Mouse (Mus musculus) lung, embryonic 14.5 days (tissue): Measurements from ENCODE around the gene Gm19935. TPM values are rescaled to one million over a fixed set of nuclear protein-coding genes. Genes with fewer than 3 reads are reported as not detected.

ENCODE experiments used
- ATAC-seq: fragments of 200-750 bp; cut with Nextera tagmentation; 2 replicates; pipeline ENCODE4 v1.8.0; 2017; ENCODE audit warnings: mild to moderate bottlenecking, moderate TSS enrichment, moderate library complexity; ENCODE audit not compliant: insufficient read depth
- DNase-seq: peaks from one replicate; pipeline ENCODE4 v3.0.0-alpha.2; 2015
- H3K27ac ChIP-seq: fragments of 300-500 bp; sonication (generic); 2 replicates; pipeline ENCODE4 v1.5.1; 2014; ENCODE audit warnings: low read depth, mild to moderate bottlenecking, moderate library complexity
- H3K27me3 ChIP-seq: fragments of 300-500 bp; sonication (generic); 2 replicates; pipeline ENCODE4 v1.6.1; 2014; ENCODE audit warnings: low read length, control low read depth; ENCODE audit not compliant: insufficient read depth
- H3K36me3 ChIP-seq: fragments of 300-500 bp; sonication (generic); 2 replicates; pipeline ENCODE4 v1.6.1; 2014; ENCODE audit warnings: control low read depth; ENCODE audit not compliant: insufficient read depth
- H3K4me1 ChIP-seq: fragments of 300-500 bp; sonication (generic); 2 replicates; pipeline ENCODE4 v1.6.1; 2014; ENCODE audit warnings: antibody characterized with exemption, control low read depth; ENCODE audit not compliant: insufficient read depth
- H3K4me2 ChIP-seq: fragments of 300-500 bp; sonication (generic); 2 replicates; pipeline ENCODE4 v1.6.1; 2014; ENCODE audit warnings: mild to moderate bottlenecking
- H3K4me3 ChIP-seq: fragments of 300-500 bp; sonication (generic); 2 replicates; pipeline ENCODE4 v1.5.1; 2014; ENCODE audit warnings: low read depth, low read length
- H3K9ac ChIP-seq: fragments of 300-500 bp; sonication (generic); 2 replicates; pipeline ENCODE4 v1.6.1; 2014
- H3K9me3 ChIP-seq: fragments of 300-500 bp; sonication (generic); 2 replicates; pipeline ENCODE4 v1.6.1; 2016; ENCODE audit warnings: low read depth, low read length, control low read depth
- CTCF ChIP-seq: IDR thresholded peaks from 2 replicates; pipeline ENCODE4 v1.5.1; 2016; ENCODE audit warnings: antibody characterized with exemption, low read depth
- WGBS: fragments of 180-500 bp; shearing (Covaris S2); extraction: QIAGEN DNeasy Blood & Tissue Kit; methylation state at CpG from one replicate; pipeline ENCODE4 v1.1.7; 2014; 5-methylcytosine and 5-hydroxymethylcytosine counted together
- microRNA-seq: library from miRNA; unstranded; fragments of <30 nt; microRNA quantifications from one replicate; pipeline ENCODE4, GENCODE M21; 2016; ENCODE audit warnings: borderline number of aligned reads
- polyA plus RNA-seq: library from polyadenylated mRNA; unstranded; fragments of >200 nt; fragmentation: Nextera tagmentation; extraction: Ambion mirVana; gene quantifications from 2 replicates; pipeline ENCODE4 v1.2.1, GENCODE M21; 2014

Gm19935 gene
- polyA plus RNA-seq, 1 experiment from 2014 or later = not detected

- 79% methylated on average over 5 of the region's 5 CpGs for WGBS
- no peaks in the 10 kb centered on the region for H3K27me3 ChIP-seq
- H3K9ac ChIP-seq = no peak overlapping the region
- no peak overlapping the region for H3K4me3 ChIP-seq
- H3K9me3 ChIP-seq = no peaks in the 10 kb centered on the region
- no peaks in the 10 kb centered on the region for H3K36me3 ChIP-seq
- no peak overlapping the region for H3K4me2 ChIP-seq
- TF ChIP-seq CTCF = no peak
- no peaks in the 10 kb centered on the region for H3K4me1 ChIP-seq
- no peak overlapping the region for H3K27ac ChIP-seq
- ATAC-seq (no peak), DNase-seq (no peak)
These were observed 47.4 kb downstream of the Gm19935 start for GRCm38 (mm10) chr8:90769791-90770190.

Small RNA genes within 50 kb of the gene (microRNA-seq; reads per million reads assigned to microRNA genes)
- gene Gm44382 = not detected

Other genes starting within 250 kb of the Gm19935 start
- gene Chd9, start 11.0 kb upstream of the Gm19935 start, polyA plus RNA-seq = 72.5 and 75.0 TPM in 2 replicates